Mouse (Mus musculus): ENCODE results near the gene 4930442H23Rik.

DNA sequence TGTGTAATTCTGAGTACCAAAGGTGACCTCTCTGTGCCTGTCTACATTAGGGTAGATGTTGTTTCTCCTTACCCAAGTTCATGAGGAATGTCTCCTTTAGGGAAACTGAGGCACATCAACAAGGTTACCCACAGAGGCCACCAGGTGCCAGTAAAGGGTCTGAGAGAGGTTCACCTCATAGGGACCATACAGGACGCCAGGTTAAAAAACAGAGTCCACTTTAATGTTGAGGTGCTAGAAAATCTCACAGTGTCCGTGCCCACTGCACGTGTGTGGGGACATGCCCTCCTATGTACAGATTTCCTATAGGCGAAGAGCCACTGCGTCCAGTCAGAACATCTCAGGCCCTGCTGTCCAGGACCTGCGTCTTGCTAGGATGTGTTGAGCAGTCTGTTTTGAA lies 15.3 kb upstream of the 4930442H23Rik start:
- TF ChIP-seq GATA1 (IDR thresholded peaks at IDR 0.05; ENCODE audit: borderline replicate concordance, low read length) (no peak), FLI1 (IDR thresholded peaks at IDR 0.05; ENCODE audit: low read length) (no peak)

Measured in megakaryocyte, embryonic 14.5 days (primary cell).